Mouse (Mus musculus) adrenal gland, postnatal 36 days (tissue): ENCODE measurements at regions not wholly inside any gene's neighbourhood (a gene's known extent, or its start where the extent isn't known, plus 50 kb on each side); places are given as distances from the start of the nearest gene placed in this dataset. TPM values are rescaled to one million over a fixed set of nuclear protein-coding genes. Genes with fewer than 3 reads are reported as not detected.

ENCODE experiments used
- microRNA-seq: library from miRNA; unstranded; fragments of <30 nt; microRNA quantifications from one replicate; pipeline ENCODE4 v1.2.0, GENCODE M21; 2021

Small RNA genes in the stretch of these regions (microRNA-seq; reads per million reads assigned to microRNA genes)
- gene Gm22696 = not detected
